Mouse (Mus musculus) cerebellum, adult 9-10 months (tissue): ENCODE measurements around the gene Tspan9.

ENCODE experiments used
- DNase-seq: peaks from one replicate; pipeline ENCODE4 v3.0.0; 2022

Gene Tspan9

DNA sequence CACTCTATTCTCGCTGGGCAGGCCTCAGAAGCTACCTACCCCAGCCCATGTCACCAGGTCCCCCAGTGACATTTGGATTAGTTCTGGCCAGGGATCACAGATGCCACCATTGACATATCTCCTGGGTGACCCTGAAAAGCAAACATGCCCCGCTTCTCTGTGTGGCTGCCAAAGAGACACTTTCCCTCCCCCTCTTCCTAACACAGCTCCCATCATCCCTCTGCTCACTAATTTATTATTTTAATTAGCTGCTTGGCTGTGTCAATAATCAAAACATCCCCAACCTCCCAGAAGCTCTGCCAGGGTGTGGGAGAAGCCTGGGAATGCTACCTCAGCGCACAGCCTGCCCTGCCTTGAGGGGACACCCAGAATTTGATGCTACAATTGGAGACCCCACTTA is 226.4 kb downstream of the Tspan9 start:
- DNase-seq, result no peak

DNA sequence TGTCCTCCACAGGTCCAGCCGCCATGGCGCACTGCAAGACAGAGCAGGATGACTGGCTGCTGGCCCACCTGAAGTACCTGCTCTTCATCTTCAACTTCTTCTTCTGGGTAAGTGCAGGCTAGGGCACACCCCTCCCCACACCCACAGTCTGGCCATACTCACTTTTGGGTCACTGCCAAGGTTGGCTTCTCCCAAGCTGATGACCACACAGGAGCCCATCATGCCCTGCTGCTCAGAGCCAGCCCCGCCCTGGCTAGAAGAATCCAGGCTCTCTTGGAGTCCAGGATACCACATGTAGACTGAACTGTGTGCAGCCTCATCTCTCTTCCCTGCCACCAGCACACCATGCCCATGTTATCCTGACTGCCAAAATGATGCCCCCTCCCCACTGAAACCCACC is 230.5 kb downstream of the Tspan9 start:
- DNase-seq, result no peak

DNA sequence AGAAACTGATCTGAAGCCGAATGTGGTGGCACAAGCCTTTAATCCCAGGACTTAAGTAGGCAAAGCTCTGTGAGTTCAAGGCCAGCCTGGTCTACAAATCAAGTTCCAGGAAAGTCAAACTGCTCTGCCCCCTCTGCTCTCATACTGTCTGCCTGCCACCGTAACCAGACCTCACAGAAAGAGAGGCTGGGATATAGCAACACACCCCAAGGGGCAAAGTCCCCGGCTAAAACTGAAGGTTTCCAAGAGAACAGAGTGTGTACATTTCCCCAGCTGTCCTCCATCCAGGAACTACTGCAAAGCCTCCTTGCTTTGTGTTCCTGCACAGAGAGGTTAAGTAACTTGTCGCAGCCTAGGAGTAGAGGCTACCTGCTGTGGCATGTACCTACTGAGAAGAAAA is 231.7 kb downstream of the Tspan9 start:
- DNase-seq, result no peak
